In the genomic region with DNA sequence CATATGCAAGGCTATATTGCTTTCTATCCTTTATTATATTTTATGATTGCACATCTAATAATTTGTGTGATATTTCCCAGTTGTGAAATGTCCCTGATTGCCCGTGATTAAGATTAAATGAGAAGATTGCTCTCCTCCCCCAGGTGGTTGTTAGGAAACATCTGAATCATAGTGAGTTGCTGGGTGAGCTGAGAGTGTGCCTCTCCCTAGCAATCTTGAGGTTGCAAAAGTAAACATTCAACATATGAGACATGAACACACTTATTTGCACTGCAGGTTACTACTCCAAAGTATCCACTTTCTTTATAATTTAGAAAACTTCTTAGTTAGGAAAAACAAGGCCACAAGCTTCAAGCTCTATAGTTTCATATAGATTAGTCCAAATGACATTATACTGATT, we compare ENCODE assay signal across 13 mouse cellular contexts.
"Had no signal": no experiment of that assay in that cellular context is flagged by ENCODE, and none has a peak within 500 bp of the region (broad histone marks: within the 10 kb centered on the region; RNA-seq: fewer than 3 reads in every experiment).

No protein-coding gene starts in this region.

- DNase-seq: gastrocnemius, postnatal 14 days; gastrocnemius, postnatal 36 days; heart, adult 18-20 months; heart, postnatal 14 days; heart, postnatal 36 days; kidney, adult 18-20 months; kidney, adult 8-10 months; kidney, postnatal 10 days; kidney, postnatal 25 days; kidney, postnatal 4 days; layer of hippocampus, adult 9-11 months; layer of hippocampus, postnatal 36 days; left cerebral cortex, postnatal 4 days had no signal
